Mouse (Mus musculus) bone marrow macrophage, adult 2 months (primary cell): Measurements from ENCODE around the gene Unc119b. TPM values are rescaled to one million over a fixed set of nuclear protein-coding genes. Genes with fewer than 3 reads are reported as not detected.

Experiments used
- H3K27ac ChIP-seq: 2 replicates; pipeline ENCODE4 v1.5.1; 2012; ENCODE audit warnings: low read depth, low read length; ENCODE audit not compliant: insufficient read depth
- H3K4me1 ChIP-seq: 2 replicates; pipeline ENCODE4 v1.6.1; 2012; ENCODE audit warnings: low read length; ENCODE audit not compliant: control insufficient read depth, insufficient read depth
- H3K4me3 ChIP-seq: 2 replicates; pipeline ENCODE4 v1.5.1; 2012; ENCODE audit warnings: mild to moderate bottlenecking, low read length, moderate library complexity; ENCODE audit not compliant: insufficient read depth
- CTCF ChIP-seq: IDR thresholded peaks from 2 replicates; pipeline ENCODE4 v1.5.1; 2012; ENCODE audit warnings: low read depth, mild to moderate bottlenecking, low read length, moderate library complexity
- POLR2A ChIP-seq: IDR thresholded peaks from 2 replicates; pipeline ENCODE4 v1.6.1; 2012; ENCODE audit warnings: mild to moderate bottlenecking, low read depth, low read length, borderline replicate concordance
- polyA plus RNA-seq: library from polyadenylated mRNA; stranded (reverse); fragments of >200 nt; gene quantifications from 2 replicates; pipeline ENCODE4 v1.2.4, GENCODE M21; 2012; ENCODE audit not compliant: missing spikeins, insufficient read depth, insufficient read length

Gene Unc119b
- polyA plus RNA-seq, 1 experiment = 5.2 TPM

GRCm38 (mm10) chr5:115133358-115134066 is 1.3 kb downstream of the Unc119b start:
- H3K4me3 ChIP-seq = no peak overlapping the region; the same call in 1 of the 2 replicates
- no peak for TF ChIP-seq POLR2A
- TF ChIP-seq CTCF = no peak
- H3K4me1 ChIP-seq = peaks cover 8% of the 10 kb centered on the region
- no peak overlapping the region for H3K27ac ChIP-seq

GRCm38 (mm10) chr5:115132465-115132864 is 2.3 kb downstream of the Unc119b start:
- no peak overlapping the region for H3K4me3 ChIP-seq

GRCm38 (mm10) chr5:115129328-115129727 is 5.4 kb downstream of the Unc119b start:
- Histone ChIP-seq H3K4me1 (peaks cover 15% of the 10 kb centered on the region), H3K4me3 (no peak overlapping the region), H3K27ac (no peak overlapping the region)
- TF ChIP-seq POLR2A (no peak), CTCF (no peak)

More at GRCm38 (mm10) chr5:115132465-115132864, 2.3 kb downstream of the Unc119b start:
- no peak for TF ChIP-seq CTCF
- no peak for TF ChIP-seq POLR2A
- Histone ChIP-seq H3K4me1 (peaks cover 6% of the 10 kb centered on the region), H3K27ac (no peak overlapping the region)

GRCm38 (mm10) chr5:115127421-115128179 is 7.2 kb downstream of the Unc119b start:
- Histone ChIP-seq H3K4me1 (peaks cover 12% of the 10 kb centered on the region), H3K27ac (no peak overlapping the region), H3K4me3 (no peak overlapping the region)
- no peak for TF ChIP-seq POLR2A
- TF ChIP-seq CTCF = no peak

GRCm38 (mm10) chr5:115126578-115127312 is 8.0 kb downstream of the Unc119b start:
- H3K27ac ChIP-seq = no peak overlapping the region
- TF ChIP-seq CTCF (no peak), POLR2A (no peak)
- peaks cover 12% of the 10 kb centered on the region for H3K4me1 ChIP-seq
- H3K4me3 ChIP-seq = no peak overlapping the region

- H3K4me3 ChIP-seq = no peak overlapping the region
- peaks cover 12% of the 10 kb centered on the region for H3K4me1 ChIP-seq
- TF ChIP-seq CTCF (peak; percentile 55), POLR2A (no peak)
Observed at GRCm38 (mm10) chr5:115125211-115125871, 9.4 kb downstream of the Unc119b start.

GRCm38 (mm10) chr5:115124690-115125089 is 10.1 kb downstream of the Unc119b start:
- H3K4me1 ChIP-seq = peaks cover 12% of the 10 kb centered on the region
- TF ChIP-seq CTCF = no peak
- TF ChIP-seq POLR2A = no peak
- no peak overlapping the region for H3K27ac ChIP-seq
- H3K4me3 ChIP-seq = no peak overlapping the region

More at GRCm38 (mm10) chr5:115125211-115125871, 9.4 kb downstream of the Unc119b start:
- H3K27ac ChIP-seq = no peak overlapping the region

GRCm38 (mm10) chr5:115120978-115121377 is 13.8 kb downstream of the Unc119b start:
- TF ChIP-seq CTCF (no peak), POLR2A (no peak)
- Histone ChIP-seq H3K4me3 (no peak overlapping the region), H3K4me1 (peaks cover 7% of the 10 kb centered on the region), H3K27ac (no peak overlapping the region)

- Histone ChIP-seq H3K27ac (peak within 1 kb of the TSS; percentile 42), H3K4me1 (peaks cover 6% of the 10 kb centered on the region), H3K4me3 (peak within 1 kb of the TSS; percentile 98)
- TF ChIP-seq CTCF (no peak), POLR2A (no peak)
Observed at GRCm38 (mm10) chr5:115118961-115119570, 15.7 kb downstream of the Unc119b start, which contains the start of gene Acads. Acads (minus strand) TSS chr5:115119346.
